Mouse (Mus musculus) myocyte (in vitro differentiated cells): ENCODE measurements around the gene Fndc5. TPM values are rescaled to one million over a fixed set of nuclear protein-coding genes. Genes with fewer than 3 reads are reported as not detected.
A peak's percentile ranks its signal among the peaks of the same experiment; 100 is the strongest.

ENCODE experiments used
- H3K27me3 ChIP-seq: one replicate; pipeline ENCODE4 v1.6.1; 2011; ENCODE audit not compliant: control insufficient read depth, insufficient read depth, insufficient read length
- H3K36me3 ChIP-seq: one replicate; pipeline ENCODE4 v1.6.1; 2011; ENCODE audit not compliant: control insufficient read depth, insufficient read depth
- H3K4me2 ChIP-seq: one replicate; pipeline ENCODE4 v1.6.1; 2011; ENCODE audit warnings: low read depth, control low read depth
- H3K4me3 ChIP-seq: one replicate; pipeline ENCODE4 v1.5.1; 2011; ENCODE audit warnings: mild to moderate bottlenecking, control low read depth, moderate library complexity
- H3K79me2 ChIP-seq: one replicate; pipeline ENCODE4 v1.6.1; 2011; ENCODE audit not compliant: control insufficient read depth, insufficient read depth
- H3ac ChIP-seq: one replicate; pipeline ENCODE4 v1.6.1; 2011; ENCODE audit not compliant: control insufficient read depth, insufficient read length
- CEBPB ChIP-seq: IDR thresholded peaks from 2 replicates; pipeline ENCODE4 v1.6.1; 2011; ENCODE audit warnings: mild to moderate bottlenecking, moderate library complexity; ENCODE audit not compliant: poor library complexity, insufficient read depth, severe bottlenecking
- E2F4 ChIP-seq: IDR thresholded peaks from one replicate; pipeline ENCODE4 v1.6.1; 2011; ENCODE audit warnings: mild to moderate bottlenecking, control low read depth, moderate library complexity; ENCODE audit not compliant: insufficient read depth
- MAX ChIP-seq: IDR thresholded peaks from one replicate; pipeline ENCODE4 v1.6.1; 2011; ENCODE audit warnings: low read depth, mild to moderate bottlenecking, control low read depth
- MYOD1 ChIP-seq, 3 experiments: IDR thresholded peaks; one replicate each; pipeline ENCODE4 v1.6.1; 2011; ENCODE audit warnings: control low read depth in 2 of 3, low read depth in 2 of 3, mild to moderate bottlenecking in 2 of 3, moderate library complexity in 1 of 3; ENCODE audit not compliant: insufficient read length in 2 of 3, control insufficient read depth in 1 of 3
- MYOG ChIP-seq, 3 experiments: IDR thresholded peaks; one replicate each; pipeline ENCODE4 v1.6.1; 2011; ENCODE audit warnings: control low read depth in 2 of 3, low read depth in 2 of 3, mild to moderate bottlenecking in 2 of 3; ENCODE audit not compliant: insufficient read length in 2 of 3, control insufficient read depth in 1 of 3, insufficient read depth in 1 of 3
- POLR2A ChIP-seq: IDR thresholded peaks from one replicate; pipeline ENCODE4 v1.6.1; 2011; ENCODE audit warnings: low read depth, mild to moderate bottlenecking, control low read depth, moderate library complexity; ENCODE audit not compliant: insufficient read length
- POLR2AphosphoS2 ChIP-seq: IDR thresholded peaks from one replicate; pipeline ENCODE4 v1.6.1; 2011; ENCODE audit warnings: low read depth, control low read depth; ENCODE audit not compliant: insufficient read length
- REST ChIP-seq: IDR thresholded peaks from one replicate; pipeline ENCODE4 v1.6.1; 2011; ENCODE audit warnings: mild to moderate bottlenecking, control low read depth, moderate library complexity; ENCODE audit not compliant: insufficient read depth, insufficient read length
- SRF ChIP-seq: IDR thresholded peaks from one replicate; pipeline ENCODE4 v1.6.1; 2011; ENCODE audit warnings: low read depth; ENCODE audit not compliant: control insufficient read depth, insufficient read length
- TCF12 ChIP-seq: IDR thresholded peaks from one replicate; pipeline ENCODE4 v1.6.1; 2011; ENCODE audit warnings: mild to moderate bottlenecking, control low read depth; ENCODE audit not compliant: poor library complexity, insufficient read depth, severe bottlenecking
- TCF3 ChIP-seq: IDR thresholded peaks from one replicate; pipeline ENCODE4 v1.6.1; 2011; ENCODE audit warnings: low read depth, control low read depth; ENCODE audit not compliant: insufficient read length
- USF1 ChIP-seq: IDR thresholded peaks from one replicate; pipeline ENCODE4 v1.6.1; 2011; ENCODE audit warnings: low read depth, mild to moderate bottlenecking, control low read depth, moderate library complexity
- polyA plus RNA-seq: library from polyadenylated mRNA; unstranded; fragments of >200 nt; fragmentation: generic; extraction: Trizol; gene quantifications from one replicate; pipeline ENCODE4 v1.2.1, GENCODE M21; 2012; ENCODE audit warnings: missing spikeins

The Fndc5 gene
- polyA plus RNA-seq, 1 experiment = 41.3 TPM

DNA sequence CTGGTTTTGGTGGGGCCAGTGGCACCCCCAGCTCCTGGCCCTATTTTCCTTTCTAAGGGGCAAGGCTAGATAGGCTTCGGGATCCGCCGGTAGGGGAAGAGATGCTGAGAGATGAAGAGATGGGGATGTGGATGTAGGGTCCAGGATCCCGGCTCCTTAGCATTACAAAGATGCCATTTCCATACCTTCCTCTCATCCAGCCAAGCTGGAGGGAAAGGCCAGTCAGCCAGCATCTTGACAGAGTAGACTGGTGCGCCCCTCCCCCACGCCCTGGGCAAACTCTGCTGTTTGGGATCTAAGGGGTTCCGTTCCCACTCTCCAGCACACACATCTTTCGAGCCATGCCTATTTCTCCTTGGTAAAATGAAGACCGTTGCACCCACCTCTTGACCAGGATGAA, 30.7 kb upstream of the Fndc5 start:
- H3K36me3 ChIP-seq = no peaks in the 10 kb centered on the region
- H3K4me2 ChIP-seq = no peak overlapping the region
- H3K4me3 ChIP-seq = no peak overlapping the region
- no peak for TF ChIP-seq REST
- TF ChIP-seq CEBPB = no peak
- TF ChIP-seq MAX = no peak
- TF ChIP-seq MYOD1 (IDR thresholded peaks at IDR 0.05; ENCODE audit: control insufficient read depth in 1 of 3, insufficient read length in 2 of 3, low read depth in 2 of 3) = no peak
- TF ChIP-seq E2F4 = no peak
- no peak for TF ChIP-seq TCF12
- no peak for TF ChIP-seq TCF3
- TF ChIP-seq USF1 = no peak
- TF ChIP-seq MYOG (IDR thresholded peaks at IDR 0.05; ENCODE audit: control insufficient read depth in 1 of 3, insufficient read depth in 1 of 3, insufficient read length in 2 of 3, low read depth in 2 of 3) = no peak
- no peak for TF ChIP-seq SRF
- no peak for TF ChIP-seq POLR2AphosphoS2
- H3K27me3 ChIP-seq = peaks cover 9% of the 10 kb centered on the region
- H3ac ChIP-seq = no peak overlapping the region
- no peaks in the 10 kb centered on the region for H3K79me2 ChIP-seq

- Histone ChIP-seq H3K4me2 (no peak overlapping the region), H3K79me2 (no peaks in the 10 kb centered on the region), H3K27me3 (peaks cover 9% of the 10 kb centered on the region), H3K36me3 (no peaks in the 10 kb centered on the region), H3ac (no peak overlapping the region), H3K4me3 (no peak overlapping the region)
- TF ChIP-seq TCF3 (no peak), TCF12 (no peak), USF1 (no peak), MYOG (IDR thresholded peaks at IDR 0.05; ENCODE audit: control insufficient read depth in 1 of 3, insufficient read depth in 1 of 3, insufficient read length in 2 of 3, low read depth in 2 of 3) (no peak), CEBPB (no peak), MAX (no peak), SRF (no peak), REST (no peak), MYOD1 (IDR thresholded peaks at IDR 0.05; ENCODE audit: control insufficient read depth in 1 of 3, insufficient read length in 2 of 3, low read depth in 2 of 3) (no peak), POLR2AphosphoS2 (no peak), E2F4 (no peak), POLR2A (no peak)
These were observed 29.4 kb upstream of the Fndc5 start for GRCm38 (mm10) chr4:129107348-129107899.

DNA sequence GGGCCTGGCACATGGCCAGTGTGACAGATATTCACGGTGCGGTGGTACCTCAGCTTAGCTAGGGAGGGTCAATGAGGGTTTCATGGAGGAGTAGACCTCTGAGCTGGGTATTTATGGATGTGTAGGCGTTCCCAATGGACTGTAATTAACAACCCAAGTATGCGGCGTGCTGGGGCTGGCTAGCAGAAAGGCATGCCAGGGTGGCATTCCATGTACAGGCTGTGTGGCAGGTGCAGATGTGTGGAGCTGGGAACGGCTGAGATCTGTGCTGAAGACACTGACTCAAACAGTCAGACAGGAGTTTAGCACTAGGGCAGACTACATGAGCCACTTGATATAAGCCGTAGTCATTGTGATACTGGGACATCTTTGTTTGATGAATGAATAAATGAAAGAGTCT, 28.2 kb upstream of the Fndc5 start:
- Histone ChIP-seq H3K36me3 (no peaks in the 10 kb centered on the region), H3K4me3 (no peak overlapping the region), H3K4me2 (no peak overlapping the region), H3K79me2 (no peaks in the 10 kb centered on the region), H3ac (no peak overlapping the region), H3K27me3 (peaks cover 9% of the 10 kb centered on the region)
- TF ChIP-seq POLR2AphosphoS2 (no peak), TCF3 (no peak), MAX (no peak), POLR2A (no peak), SRF (no peak), REST (no peak), MYOG (IDR thresholded peaks at IDR 0.05; ENCODE audit: control insufficient read depth in 1 of 3, insufficient read depth in 1 of 3, insufficient read length in 2 of 3, low read depth in 2 of 3) (peak in 2 of 3 experiments; percentile 73 to 90), USF1 (no peak), MYOD1 (IDR thresholded peaks at IDR 0.05; ENCODE audit: control insufficient read depth in 1 of 3, insufficient read length in 2 of 3, low read depth in 2 of 3) (peak in 2 of 3 experiments; percentile 85 to 94), E2F4 (no peak)

GRCm38 (mm10) chr4:129110804-129111203, 26.0 kb upstream of the Fndc5 start:
- Histone ChIP-seq H3K27me3 (peaks cover 11% of the 10 kb centered on the region), H3K4me3 (no peak overlapping the region), H3K79me2 (no peaks in the 10 kb centered on the region), H3K4me2 (no peak overlapping the region), H3K36me3 (no peaks in the 10 kb centered on the region), H3ac (no peak overlapping the region)
- TF ChIP-seq CEBPB (no peak), TCF12 (no peak), SRF (no peak), REST (no peak), MYOG (IDR thresholded peaks at IDR 0.05; ENCODE audit: control insufficient read depth in 1 of 3, insufficient read depth in 1 of 3, insufficient read length in 2 of 3, low read depth in 2 of 3) (no peak), E2F4 (no peak), POLR2AphosphoS2 (no peak), TCF3 (no peak), MYOD1 (IDR thresholded peaks at IDR 0.05; ENCODE audit: control insufficient read depth in 1 of 3, insufficient read length in 2 of 3, low read depth in 2 of 3) (no peak), USF1 (no peak), POLR2A (no peak), MAX (no peak)

DNA sequence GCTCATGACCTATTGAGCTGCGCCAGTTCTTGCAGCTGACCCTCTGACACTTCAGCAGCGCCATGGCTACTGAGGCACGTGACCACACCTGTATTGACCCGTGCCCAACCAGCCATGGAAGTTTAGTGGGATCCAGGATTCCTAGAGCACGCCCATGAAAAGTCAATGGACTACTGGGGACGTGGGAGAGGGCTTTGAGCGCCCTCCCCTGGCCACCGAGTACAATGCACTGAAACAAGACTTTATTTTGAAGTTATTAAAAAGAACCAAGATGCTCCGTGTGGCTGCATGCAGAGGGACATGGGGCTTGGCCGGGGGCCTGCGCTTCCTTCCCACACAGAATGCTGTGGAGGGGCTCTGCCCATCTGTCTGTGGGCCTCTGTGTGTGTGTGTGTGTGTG, 25.4 kb upstream of the Fndc5 start:
- Histone ChIP-seq H3K4me2 (no peak overlapping the region), H3K36me3 (no peaks in the 10 kb centered on the region), H3ac (no peak overlapping the region), H3K79me2 (no peaks in the 10 kb centered on the region), H3K4me3 (no peak overlapping the region), H3K27me3 (peaks cover 11% of the 10 kb centered on the region)
- no peak for TF ChIP-seq POLR2A
- no peak for TF ChIP-seq POLR2AphosphoS2
- TF ChIP-seq CEBPB = no peak
- TF ChIP-seq SRF = no peak
